Mouse (Mus musculus) heart, adult 2 months (tissue): ENCODE data around the gene Tbce. TPM values are rescaled to one million over a fixed set of nuclear protein-coding genes. Genes with fewer than 3 reads are reported as not detected.
A peak's percentile ranks its signal among the peaks of the same experiment; 100 is the strongest.

ENCODE experiments used
- DNase-seq, 2 experiments: peaks; one replicate each; pipeline ENCODE4 v3.0.0; 2021
- H3K27ac ChIP-seq: fragments of 200-600 bp; 2 replicates; pipeline ENCODE4 v1.8.1; 2022
- H3K27me3 ChIP-seq: fragments of 200-500 bp; 2 replicates; pipeline ENCODE4 v1.6.1; 2012; ENCODE audit warnings: mild to moderate bottlenecking, low read length, inconsistent platforms, mixed read lengths; ENCODE audit not compliant: control insufficient read depth, insufficient read depth
- H3K36me3 ChIP-seq: fragments of 200-500 bp; 2 replicates; pipeline ENCODE4 v1.6.1; 2012; ENCODE audit warnings: low read length, inconsistent platforms; ENCODE audit not compliant: control insufficient read depth, insufficient read depth
- H3K4me1 ChIP-seq: fragments of 200-500 bp; 2 replicates; pipeline ENCODE4 v1.6.1; 2011; ENCODE audit warnings: low read length; ENCODE audit not compliant: control insufficient read depth, insufficient read depth
- H3K4me3 ChIP-seq: fragments of 200-600 bp; 2 replicates; pipeline ENCODE4 v1.8.1; 2022
- H3K79me2 ChIP-seq: fragments of 200-500 bp; replicated peaks from 2 replicates; pipeline ENCODE4 v1.6.1; 2012; ENCODE audit warnings: mild to moderate bottlenecking, inconsistent platforms, low read length, moderate library complexity, mixed read lengths; ENCODE audit not compliant: control insufficient read depth, insufficient read depth
- H3K9ac ChIP-seq: fragments of 200-500 bp; 2 replicates; pipeline ENCODE4 v1.6.1; 2012; ENCODE audit warnings: low read depth, mild to moderate bottlenecking, control low read depth, inconsistent platforms, low read length, mixed read lengths
- CTCF ChIP-seq: fragments of 200-600 bp; IDR thresholded peaks from 2 replicates; pipeline ENCODE4 v1.8.1; 2022; ENCODE audit warnings: antibody characterized with exemption, mild to moderate bottlenecking, moderate library complexity
- EP300 ChIP-seq: fragments of 200-500 bp; IDR thresholded peaks from 2 replicates; pipeline ENCODE4 v1.6.1; 2011; ENCODE audit warnings: low read depth, low read length, control low read depth; ENCODE audit not compliant: insufficient read depth
- POLR2A ChIP-seq: fragments of 200-500 bp; IDR thresholded peaks from 2 replicates; pipeline ENCODE4 v1.6.1; 2011; ENCODE audit warnings: mild to moderate bottlenecking, low read depth, low read length, control low read depth; ENCODE audit not compliant: insufficient read depth
- WGBS: fragments of 180-500 bp; shearing (Covaris S2); methylation state at CpG from one replicate; pipeline ENCODE4 v1.1.7; 2018; 5-methylcytosine and 5-hydroxymethylcytosine counted together
- intact Hi-C: fragments of 180-260 bp; cut with DNase I; formaldehyde crosslinking; loops from one replicate; pipeline ENCODE4 v1.15.1; 2025
- polyA plus RNA-seq: library from polyadenylated mRNA; depleted of rRNA; stranded (reverse); fragments of >200 nt; gene quantifications from 2 replicates; pipeline ENCODE4 v1.2.3, GENCODE M21; 2012; rRNA removed
- total RNA-seq, 2 experiments: library from RNA; stranded (reverse); gene quantifications; 2 replicates each; pipeline ENCODE4 v1.2.3; 2021

Tbce gene
- total and polyA plus RNA-seq, 3 experiments, result 16.5 to 21.2 (median 20.4) TPM

GRCm38 (mm10) chr13:13961046-13961445 is 78.4 kb downstream of the Tbce start:
- 52% methylated on average over 4 of the region's 4 CpGs for WGBS
- H3K27ac ChIP-seq, result no peak overlapping the region

GRCm38 (mm10) chr13:13960211-13960610 is 79.2 kb downstream of the Tbce start:
- intact Hi-C loops, result no loop called here
- Histone ChIP-seq H3K27ac (peak overlapping the region; percentile 66), H3K79me2 (no peaks in the 10 kb centered on the region; the same call in 1 of the 2 replicates), H3K36me3 (no peaks in the 10 kb centered on the region), H3K4me3 (no peak overlapping the region), H3K4me1 (peaks cover 2% of the 10 kb centered on the region), H3K9ac (no peak overlapping the region), H3K27me3 (no peaks in the 10 kb centered on the region)
- TF ChIP-seq EP300 (no peak), CTCF (no peak), POLR2A (no peak)
- WGBS, result 66% methylated on average over 4 of the region's 4 CpGs
- DNase-seq, result no peak

More at GRCm38 (mm10) chr13:13961046-13961445, 78.4 kb downstream of the Tbce start:
- no peak for TF ChIP-seq CTCF
- TF ChIP-seq EP300, result no peak
- TF ChIP-seq POLR2A, result no peak
- Histone ChIP-seq H3K4me1 (peaks cover 2% of the 10 kb centered on the region), H3K4me3 (no peak overlapping the region), H3K27me3 (no peaks in the 10 kb centered on the region), H3K79me2 (no peaks in the 10 kb centered on the region; the same call in 1 of the 2 replicates), H3K36me3 (no peaks in the 10 kb centered on the region), H3K9ac (no peak overlapping the region)
- DNase-seq, result no peak
- intact Hi-C loops, result no loop called here

- intact Hi-C loops, result no loop called here
- no peak for DNase-seq
- H3K27ac ChIP-seq, result no peak overlapping the region
- 92% methylated on average over 4 of the region's 4 CpGs for WGBS
- no peak overlapping the region for H3K9ac ChIP-seq
- TF ChIP-seq CTCF, result no peak
- no peak for TF ChIP-seq POLR2A
- TF ChIP-seq EP300, result no peak
- H3K27me3 ChIP-seq, result no peaks in the 10 kb centered on the region
- H3K4me1 ChIP-seq, result peaks cover 2% of the 10 kb centered on the region
- H3K36me3 ChIP-seq, result no peaks in the 10 kb centered on the region
- no peak overlapping the region for H3K4me3 ChIP-seq
- no peaks in the 10 kb centered on the region; the same call in 1 of the 2 replicates for H3K79me2 ChIP-seq
Measured at GRCm38 (mm10) chr13:13956686-13957085, 82.8 kb downstream of the Tbce start.

GRCm38 (mm10) chr13:13954931-13955330 is 84.5 kb downstream of the Tbce start:
- Histone ChIP-seq H3K79me2 (no peaks in the 10 kb centered on the region), H3K4me3 (peak overlapping the region; percentile 98), H3K9ac (peak overlapping the region; percentile 84), H3K36me3 (no peaks in the 10 kb centered on the region), H3K4me1 (peaks cover 1% of the 10 kb centered on the region), H3K27me3 (no peaks in the 10 kb centered on the region), H3K27ac (peak overlapping the region; percentile 91)
- intact Hi-C loops, result loop anchor here (2.0 to 5.0 kb wide), 3 partner anchors 38 to 657 kb away; partner anchors contain the start of genes Mrpl32, Psma2 and Tbce
- DNase-seq, result no peak
- under 1% methylated on average over 29 of the region's 29 CpGs for WGBS
- no peak for TF ChIP-seq EP300
- peak; percentile 33 for TF ChIP-seq CTCF
- no peak for TF ChIP-seq POLR2A

GRCm38 (mm10) chr13:13953874-13954832 is 85.3 kb downstream of the Tbce start, which contains the start of gene B3galnt2:
TSS of gene B3galnt2 (plus strand) at chr13:13954469.
- peak; percentile 92 to 99 for DNase-seq
- intact Hi-C loops, result loop anchor here (2.0 to 5.0 kb wide), 3 partner anchors 39 to 658 kb away; partner anchors contain the start of genes Mrpl32, Psma2 and Tbce

More at GRCm38 (mm10) chr13:13953874-13954832, 85.3 kb downstream of the Tbce start, which contains the start of gene B3galnt2:
- Histone ChIP-seq H3K4me1 (no peaks in the 10 kb centered on the region; the same call in 1 of the 2 replicates), H3K79me2 (no peaks in the 10 kb centered on the region), H3K4me3 (peak within 1 kb of the TSS; percentile 98), H3K9ac (peak within 1 kb of the TSS; percentile 84), H3K27me3 (no peaks in the 10 kb centered on the region), H3K27ac (peak within 1 kb of the TSS; percentile 91), H3K36me3 (no peaks in the 10 kb centered on the region)
- peak; percentile 19; the same call in 1 of the 2 replicates for TF ChIP-seq CTCF
- TF ChIP-seq EP300, result 0 out of 2 replicates have a peak, but pooled peaks have one; percentile 13
- peak; percentile 98 for TF ChIP-seq POLR2A
- under 1% methylated on average over 77 of the region's 78 CpGs for WGBS

Other genes with a start within 250 kb of the Tbce start
- 10 to 100 TPM; 27.2 to 28.4 TPM for gene B3galnt2, start 85.2 kb downstream of the Tbce start, total RNA-seq
- gene B3galnt2, start 85.2 kb downstream of the Tbce start, polyA plus RNA-seq, result 13.2 and 24.6 TPM in 2 replicates
- gene Arid4b, start 23.6 kb upstream of the Tbce start, total RNA-seq, result 10 to 100 TPM; 18.0 to 22.4 TPM
- gene Arid4b, start 23.6 kb upstream of the Tbce start, polyA plus RNA-seq, result 2.7 and 4.9 TPM in 2 replicates
- gene Ggps1, start 23.9 kb upstream of the Tbce start, total RNA-seq, result 10 to 100 TPM; 19.2 to 24.2 TPM
- 8.2 and 22.5 TPM in 2 replicates for gene Ggps1, start 23.9 kb upstream of the Tbce start, polyA plus RNA-seq